Mouse (Mus musculus): ENCODE measurements around the gene Fxn. TPM values are rescaled to one million over a fixed set of nuclear protein-coding genes. Genes with fewer than 3 reads are reported as not detected.

Gene Fxn
- polyA plus RNA-seq, 1 experiment from 2014 or later = 37.9 TPM

DNA sequence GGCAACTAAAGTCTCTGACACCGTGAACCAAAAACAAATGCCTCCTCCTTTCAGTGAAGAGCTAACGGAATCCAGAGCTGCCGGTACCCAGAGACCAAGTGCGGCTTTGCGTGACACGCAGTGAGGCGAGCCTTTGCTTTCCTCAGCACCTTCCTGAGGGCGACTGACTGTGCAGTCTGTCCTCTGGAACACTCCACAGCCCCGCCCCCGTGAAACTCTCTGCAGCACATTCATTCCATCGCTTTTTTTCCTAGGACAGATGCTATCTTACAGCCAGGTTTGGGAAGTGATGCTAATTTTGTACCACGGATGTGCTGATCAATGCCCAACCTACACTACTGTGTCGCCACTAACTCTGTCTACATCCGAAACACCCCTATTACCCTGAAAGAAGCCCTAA is 17.7 kb downstream of the Fxn start:
- Histone ChIP-seq H3K4me1 (ENCODE audit: control insufficient read depth, insufficient read depth, low read length) (0 out of 2 replicates have a peak, but pooled peaks cover 3% of the 10 kb centered on the region), H3K9me3 (ENCODE audit: control insufficient read depth, low read length) (no peaks in the 10 kb centered on the region), H3K27ac (replicated peaks; ENCODE audit: low read depth, low read length) (no peak overlapping the region), H3K4me2 (ENCODE audit: low read length) (no peak overlapping the region), H3K36me3 (ENCODE audit: control insufficient read depth, insufficient read depth, low read length) (peaks cover 5% of the 10 kb centered on the region; the same call in 1 of the 2 replicates), H3K27me3 (ENCODE audit: control insufficient read depth, insufficient read depth, low read length) (no peaks in the 10 kb centered on the region), H3K9ac (replicated peaks; ENCODE audit: low read length) (no peak overlapping the region), H3K4me3 (replicated peaks; ENCODE audit: low read depth, low read length) (no peak overlapping the region)
- ATAC-seq (ENCODE audit: low FRiP score, low TSS enrichment) (no peak), DNase-seq (no peak)
- 94% methylated on average over 14 of the region's 14 CpGs for WGBS

DNA sequence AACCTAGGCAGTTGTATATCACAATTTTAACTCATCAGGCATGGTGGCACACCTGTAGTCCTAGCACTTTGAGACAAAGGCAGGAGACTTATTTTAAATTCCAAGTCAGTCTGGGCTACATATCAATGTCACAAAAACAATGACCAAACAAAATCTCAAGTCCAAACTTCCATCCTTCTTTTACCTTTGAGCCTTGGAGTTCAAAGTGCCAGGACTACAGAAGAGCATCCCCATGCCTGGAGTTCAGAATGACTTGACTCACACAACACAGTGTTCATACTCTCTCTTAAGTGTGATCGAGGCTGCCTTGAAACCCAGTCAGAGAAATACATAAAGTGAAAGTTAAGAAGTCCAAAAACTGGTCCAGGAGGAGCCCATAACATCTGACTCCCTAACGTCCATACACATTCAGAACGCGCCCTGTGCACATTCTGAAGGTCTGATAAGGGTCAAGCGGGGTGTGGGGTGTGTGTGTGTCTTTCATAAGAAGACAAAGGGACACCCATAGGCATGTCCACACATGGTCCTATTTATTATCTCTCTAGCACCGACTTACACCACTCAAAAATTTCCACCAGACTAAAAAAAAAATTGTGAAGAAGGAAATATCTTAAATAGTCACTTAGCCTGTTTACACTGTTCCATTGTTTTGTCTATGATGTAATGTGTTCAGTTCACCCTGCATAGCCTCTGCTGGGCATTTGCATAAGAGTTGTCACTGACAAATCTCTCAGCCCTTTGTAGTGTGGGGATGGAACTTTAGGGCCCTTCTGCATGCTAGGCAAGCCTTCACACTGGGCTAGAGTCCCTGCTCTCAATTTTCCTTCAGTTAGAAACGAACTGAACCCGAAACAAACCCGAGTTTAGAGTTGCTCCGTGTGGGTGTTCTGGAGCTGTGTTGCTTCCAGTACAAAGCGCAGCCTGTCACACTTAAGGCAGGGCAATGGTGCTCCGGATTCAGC is 20.7 kb downstream of the Fxn start:
- no peak overlapping the region for H3K27ac ChIP-seq (replicated peaks; ENCODE audit: low read depth, low read length)
- H3K4me2 ChIP-seq (ENCODE audit: low read length) = no peak overlapping the region
- ATAC-seq (ENCODE audit: low FRiP score, low TSS enrichment) (no peak), DNase-seq (no peak)
- H3K36me3 ChIP-seq (ENCODE audit: control insufficient read depth, insufficient read depth, low read length) = peaks cover 5% of the 10 kb centered on the region; the same call in 1 of the 2 replicates
- no peak overlapping the region for H3K9ac ChIP-seq (replicated peaks; ENCODE audit: low read length)
- H3K27me3 ChIP-seq (ENCODE audit: control insufficient read depth, insufficient read depth, low read length) = no peaks in the 10 kb centered on the region
- WGBS = 68% methylated on average over 12 of the region's 12 CpGs
- no peak overlapping the region for H3K4me3 ChIP-seq (replicated peaks; ENCODE audit: low read depth, low read length)
- H3K4me1 ChIP-seq (ENCODE audit: control insufficient read depth, insufficient read depth, low read length) = no peaks in the 10 kb centered on the region
- no peaks in the 10 kb centered on the region for H3K9me3 ChIP-seq (ENCODE audit: control insufficient read depth, low read length)

DNA sequence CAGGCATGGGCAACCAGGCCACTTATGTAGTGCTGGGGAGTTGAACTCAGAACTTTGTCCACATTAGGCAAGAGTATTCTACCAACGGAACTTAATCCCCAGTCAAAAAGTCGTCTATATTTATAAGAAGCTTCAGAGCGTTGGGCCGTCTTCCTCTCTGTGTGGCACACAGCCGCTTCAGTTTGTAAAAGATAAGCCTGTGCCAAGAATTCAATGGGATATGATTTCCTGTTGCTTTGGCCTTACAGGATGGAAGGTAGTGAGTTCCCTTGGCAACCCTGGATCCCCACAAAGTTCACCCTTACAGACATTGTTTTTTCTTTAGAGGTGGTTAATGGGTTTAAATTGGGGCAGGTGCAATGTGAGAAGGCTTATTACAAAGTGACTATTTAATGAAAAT is 22.0 kb downstream of the Fxn start:
- no peaks in the 10 kb centered on the region for H3K4me1 ChIP-seq (ENCODE audit: control insufficient read depth, insufficient read depth, low read length)
- no peaks in the 10 kb centered on the region for H3K9me3 ChIP-seq (ENCODE audit: control insufficient read depth, low read length)
- H3K27me3 ChIP-seq (ENCODE audit: control insufficient read depth, insufficient read depth, low read length) = no peaks in the 10 kb centered on the region
- WGBS = 75% methylated on average over 5 of the region's 5 CpGs
- DNase-seq = no peak
- 0 out of 2 replicates have a peak, but pooled peaks cover 5% of the 10 kb centered on the region for H3K36me3 ChIP-seq (ENCODE audit: control insufficient read depth, insufficient read depth, low read length)
- no peak for ATAC-seq (ENCODE audit: low FRiP score, low TSS enrichment)
- H3K27ac ChIP-seq (replicated peaks; ENCODE audit: low read depth, low read length) = no peak overlapping the region
- no peak overlapping the region for H3K4me3 ChIP-seq (replicated peaks; ENCODE audit: low read depth, low read length)
- no peak overlapping the region for H3K4me2 ChIP-seq (ENCODE audit: low read length)
- no peak overlapping the region for H3K9ac ChIP-seq (replicated peaks; ENCODE audit: low read length)

DNA sequence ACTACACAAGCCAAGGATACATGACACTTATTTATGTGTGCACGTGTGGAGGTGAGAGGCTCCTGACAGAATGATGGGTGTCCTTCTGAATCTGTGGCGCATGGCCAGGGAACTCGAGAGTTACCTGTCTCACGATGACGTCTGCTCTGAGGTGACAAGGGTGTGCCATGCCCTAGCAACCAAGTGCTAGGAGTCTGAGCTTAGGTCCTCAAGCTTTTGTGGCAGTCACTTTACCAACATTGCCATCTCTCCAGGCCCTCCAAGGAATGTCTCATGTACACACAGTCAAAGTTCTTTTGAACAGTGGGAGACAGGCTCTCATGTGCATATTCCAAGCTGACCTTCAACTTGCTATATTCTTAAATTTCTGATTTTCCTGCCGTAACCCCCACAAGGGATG is 22.4 kb downstream of the Fxn start:
- ATAC-seq (ENCODE audit: low FRiP score, low TSS enrichment) (no peak), DNase-seq (no peak)
- H3K4me3 ChIP-seq (replicated peaks; ENCODE audit: low read depth, low read length) = no peak overlapping the region
- no peak overlapping the region for H3K9ac ChIP-seq (replicated peaks; ENCODE audit: low read length)
- WGBS = 94% methylated on average over 6 of the region's 6 CpGs
- H3K27ac ChIP-seq (replicated peaks; ENCODE audit: low read depth, low read length) = no peak overlapping the region
- H3K27me3 ChIP-seq (ENCODE audit: control insufficient read depth, insufficient read depth, low read length) = no peaks in the 10 kb centered on the region
- H3K36me3 ChIP-seq (ENCODE audit: control insufficient read depth, insufficient read depth, low read length) = 0 out of 2 replicates have a peak, but pooled peaks cover 5% of the 10 kb centered on the region
- H3K9me3 ChIP-seq (ENCODE audit: control insufficient read depth, low read length) = no peaks in the 10 kb centered on the region
- no peaks in the 10 kb centered on the region for H3K4me1 ChIP-seq (ENCODE audit: control insufficient read depth, insufficient read depth, low read length)
- no peak overlapping the region for H3K4me2 ChIP-seq (ENCODE audit: low read length)

DNA sequence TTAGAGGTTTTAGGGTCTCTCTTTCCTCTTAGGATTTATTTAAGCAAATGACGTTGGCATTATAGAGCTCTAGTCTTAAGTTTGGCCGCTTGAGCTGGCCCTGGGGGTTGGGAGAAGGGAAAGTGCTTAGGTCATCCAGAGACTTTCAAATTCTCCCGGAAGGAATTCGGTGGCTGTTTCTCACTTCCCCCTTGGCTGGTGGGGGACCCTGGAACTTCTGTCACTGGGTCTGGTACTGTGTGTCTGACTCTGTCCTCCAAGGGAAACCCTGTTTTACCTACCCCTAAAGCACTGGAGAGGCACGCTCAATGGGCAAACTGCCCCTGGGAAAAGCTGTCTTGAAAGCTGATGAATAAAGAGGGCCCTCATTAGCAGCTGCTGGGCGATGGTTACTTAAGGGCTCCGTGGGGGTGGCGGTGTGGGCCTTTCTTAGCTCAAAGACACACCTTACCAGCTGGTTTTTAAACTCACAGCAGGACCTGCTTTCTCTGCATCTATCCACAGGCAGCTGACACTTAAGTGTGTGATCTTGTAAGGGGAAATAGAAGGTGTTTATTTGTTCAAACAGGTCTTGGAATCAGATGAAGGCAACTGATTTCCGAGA is 26.6 kb downstream of the Fxn start:
- no peak for ATAC-seq (ENCODE audit: low FRiP score, low TSS enrichment)
- Histone ChIP-seq H3K27ac (replicated peaks; ENCODE audit: low read depth, low read length) (no peak overlapping the region), H3K9ac (replicated peaks; ENCODE audit: low read length) (no peak overlapping the region), H3K36me3 (ENCODE audit: control insufficient read depth, insufficient read depth, low read length) (no peaks in the 10 kb centered on the region), H3K4me3 (replicated peaks; ENCODE audit: low read depth, low read length) (no peak overlapping the region), H3K4me1 (ENCODE audit: control insufficient read depth, insufficient read depth, low read length) (peaks cover 4% of the 10 kb centered on the region; the same call in 1 of the 2 replicates), H3K9me3 (ENCODE audit: control insufficient read depth, low read length) (no peaks in the 10 kb centered on the region), H3K4me2 (ENCODE audit: low read length) (no peak overlapping the region), H3K27me3 (ENCODE audit: control insufficient read depth, insufficient read depth, low read length) (no peaks in the 10 kb centered on the region)
- DNase-seq = no peak
- WGBS = 42% methylated on average over 9 of the region's 9 CpGs

DNA sequence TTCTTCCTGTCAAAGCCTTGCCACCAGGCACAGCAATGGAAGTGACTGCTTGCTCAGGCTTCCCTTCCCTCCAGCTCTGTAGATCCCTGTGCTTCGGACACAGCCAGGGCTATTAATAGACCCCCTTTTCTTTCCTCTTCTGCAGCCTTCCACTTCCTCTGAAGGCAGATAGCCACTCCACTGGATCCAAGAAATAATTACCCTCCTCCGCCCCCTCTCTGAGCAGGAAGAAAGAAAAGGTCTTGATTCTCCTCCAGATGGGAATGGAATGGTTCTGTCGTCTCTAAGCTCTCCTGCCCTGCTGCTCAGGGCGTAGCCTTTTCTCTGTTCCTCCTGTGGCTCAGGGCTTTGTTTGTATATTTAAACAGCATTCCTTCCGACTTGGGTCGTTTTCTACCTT is 28.5 kb downstream of the Fxn start:
- WGBS = 16% methylated on average over 6 of the region's 6 CpGs
- H3K4me2 ChIP-seq (ENCODE audit: low read length) = no peak overlapping the region
- H3K4me3 ChIP-seq (replicated peaks; ENCODE audit: low read depth, low read length) = no peak overlapping the region
- no peak overlapping the region for H3K9ac ChIP-seq (replicated peaks; ENCODE audit: low read length)
- no peaks in the 10 kb centered on the region for H3K36me3 ChIP-seq (ENCODE audit: control insufficient read depth, insufficient read depth, low read length)
- ATAC-seq (ENCODE audit: low FRiP score, low TSS enrichment) = no peak
- no peaks in the 10 kb centered on the region for H3K27me3 ChIP-seq (ENCODE audit: control insufficient read depth, insufficient read depth, low read length)
- H3K27ac ChIP-seq (replicated peaks; ENCODE audit: low read depth, low read length) = 0 out of 2 replicates have a peak overlapping the region, but pooled peaks have one; percentile 28
- DNase-seq = peak; percentile 21
- H3K4me1 ChIP-seq (ENCODE audit: control insufficient read depth, insufficient read depth, low read length) = peaks cover 4% of the 10 kb centered on the region; the same call in 1 of the 2 replicates
- no peaks in the 10 kb centered on the region for H3K9me3 ChIP-seq (ENCODE audit: control insufficient read depth, low read length)

DNA sequence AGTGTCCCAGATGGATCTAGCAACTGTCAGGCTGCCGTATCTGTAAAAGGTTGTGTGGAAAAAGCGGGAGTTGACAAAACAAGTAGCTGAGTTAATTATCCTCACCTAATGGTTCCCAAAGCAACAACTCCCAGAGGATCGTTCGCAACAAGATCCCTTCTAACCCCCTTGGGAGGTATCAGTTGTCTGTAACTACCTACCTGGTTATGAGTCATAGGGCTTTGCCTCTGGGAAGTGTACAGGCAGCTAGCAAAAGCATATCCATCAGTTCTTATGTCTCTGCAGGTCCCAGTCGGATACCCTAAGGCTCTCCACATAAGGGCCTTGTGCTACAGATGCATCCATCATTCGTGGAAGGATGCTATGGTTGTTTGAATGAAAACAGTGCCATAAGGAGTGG is 37.1 kb downstream of the Fxn start:
- no peaks in the 10 kb centered on the region for H3K36me3 ChIP-seq (ENCODE audit: control insufficient read depth, insufficient read depth, low read length)
- no peaks in the 10 kb centered on the region for H3K9me3 ChIP-seq (ENCODE audit: control insufficient read depth, low read length)
- no peak overlapping the region for H3K27ac ChIP-seq (replicated peaks; ENCODE audit: low read depth, low read length)
- H3K9ac ChIP-seq (replicated peaks; ENCODE audit: low read length) = no peak overlapping the region
- DNase-seq (no peak), ATAC-seq (ENCODE audit: low FRiP score, low TSS enrichment) (no peak)
- no peaks in the 10 kb centered on the region for H3K27me3 ChIP-seq (ENCODE audit: control insufficient read depth, insufficient read depth, low read length)
- H3K4me2 ChIP-seq (ENCODE audit: low read length) = no peak overlapping the region
- H3K4me3 ChIP-seq (replicated peaks; ENCODE audit: low read depth, low read length) = no peak overlapping the region
- H3K4me1 ChIP-seq (ENCODE audit: control insufficient read depth, insufficient read depth, low read length) = no peaks in the 10 kb centered on the region
- WGBS = 92% methylated on average over 6 of the region's 6 CpGs

DNA sequence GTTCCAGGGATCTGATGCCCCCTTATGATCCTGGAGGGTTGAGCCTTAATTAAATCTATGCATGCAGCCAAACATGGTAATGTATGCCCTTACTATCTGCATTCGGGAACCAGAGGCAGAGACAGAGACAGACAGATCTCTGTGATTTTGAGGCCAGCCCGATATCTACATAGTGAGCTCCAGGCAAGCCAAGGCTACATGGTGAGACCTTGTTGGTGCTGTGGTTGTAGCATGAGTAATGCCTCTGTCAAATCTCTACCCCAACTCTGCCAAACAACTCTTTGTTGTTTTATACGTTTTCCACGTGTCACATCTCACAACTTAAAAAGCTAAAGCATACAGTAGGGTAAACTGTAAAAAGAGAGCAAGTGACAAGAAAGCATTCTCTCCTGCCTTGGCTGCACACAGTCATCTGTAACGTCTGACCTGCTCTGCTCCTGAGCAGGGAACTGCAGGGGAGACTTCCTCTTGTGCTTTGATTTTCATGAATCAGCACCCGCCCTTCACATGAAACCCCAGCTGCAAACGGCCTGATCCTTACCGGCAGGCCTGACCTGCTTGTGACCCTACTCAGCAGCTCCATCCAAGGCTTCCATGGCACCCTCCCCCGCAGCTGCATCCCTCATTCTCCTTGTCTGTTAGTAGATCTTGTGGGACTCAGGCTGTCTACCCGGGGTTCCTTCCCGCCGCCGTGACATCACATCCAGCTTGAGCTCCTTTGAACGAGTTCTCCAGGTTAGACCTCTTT is 38.4 kb downstream of the Fxn start:
- Histone ChIP-seq H3K9me3 (ENCODE audit: control insufficient read depth, low read length) (no peaks in the 10 kb centered on the region), H3K4me3 (replicated peaks; ENCODE audit: low read depth, low read length) (no peak overlapping the region), H3K4me2 (ENCODE audit: low read length) (no peak overlapping the region), H3K9ac (replicated peaks; ENCODE audit: low read length) (no peak overlapping the region), H3K27me3 (ENCODE audit: control insufficient read depth, insufficient read depth, low read length) (no peaks in the 10 kb centered on the region), H3K27ac (replicated peaks; ENCODE audit: low read depth, low read length) (no peak overlapping the region), H3K36me3 (ENCODE audit: control insufficient read depth, insufficient read depth, low read length) (no peaks in the 10 kb centered on the region), H3K4me1 (ENCODE audit: control insufficient read depth, insufficient read depth, low read length) (no peaks in the 10 kb centered on the region)
- DNase-seq = no peak
- 45% methylated on average over 14 of the region's 14 CpGs for WGBS
- ATAC-seq (ENCODE audit: low FRiP score, low TSS enrichment) = no peak
